ENCODE assay signal across 23 mouse cellular contexts in the genomic region with DNA sequence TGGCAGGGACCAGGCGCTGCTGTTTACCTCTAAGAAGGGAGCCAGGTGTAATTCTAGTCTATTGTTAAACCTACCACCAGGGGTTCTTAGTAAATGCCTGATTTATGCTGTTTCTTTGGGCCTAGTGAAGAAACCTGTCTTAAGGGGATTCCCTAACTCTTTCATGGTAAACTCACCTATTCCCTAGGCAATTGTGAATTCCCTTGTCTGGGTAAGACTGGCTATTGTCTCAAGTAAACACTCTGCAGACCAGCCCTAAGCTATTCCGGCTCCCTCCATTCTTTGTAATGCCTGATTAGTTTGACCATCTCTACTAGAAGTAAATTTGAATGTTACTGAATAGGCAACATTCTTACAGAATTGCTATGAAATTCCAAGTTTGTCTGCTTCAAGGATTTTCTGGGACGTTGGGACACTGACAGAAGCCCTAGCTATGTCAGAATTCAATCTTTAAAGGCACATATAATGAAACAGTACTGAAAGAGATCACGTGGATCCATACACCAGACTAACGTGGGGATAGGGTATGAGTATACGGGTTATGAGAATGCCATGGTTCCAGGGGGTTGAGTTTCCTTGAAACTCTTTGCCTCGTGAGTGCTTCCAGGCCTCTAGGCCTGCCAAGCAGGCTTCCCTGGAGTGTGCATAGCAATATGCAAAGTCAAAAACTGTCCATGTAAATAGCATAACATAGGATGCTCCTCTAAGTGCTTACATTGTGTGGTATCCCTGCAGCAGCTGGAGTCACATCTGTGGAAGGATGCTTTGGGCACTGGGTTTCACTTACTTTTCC.
DNase-seq lines count a peak whose midpoint lies in the region; ATAC-seq and TF ChIP-seq lines count a peak whose summit lies in the region.
"Had no signal": no experiment of that assay in that cellular context is flagged by ENCODE, and none has a peak within 500 bp of the region (broad histone marks: within the 10 kb centered on the region; RNA-seq: fewer than 3 reads in every experiment).

No protein-coding gene starts in this region.

- H3K27me3 ChIP-seq in heart, embryonic 12.5 days (replicated peaks) = no peaks in the 10 kb centered on the region
- H3K27me3 ChIP-seq in ES-Bruce4 (ENCODE audit: control insufficient read depth, insufficient read depth, low read length, poor library complexity, severe bottlenecking) = no peaks in the 10 kb centered on the region
- no peaks in the 10 kb centered on the region for H3K27me3 ChIP-seq in hindbrain, postnatal 0 days (ENCODE audit: insufficient read depth, low read length)
- H3K27me3 ChIP-seq: embryonic facial prominence, embryonic 13.5 days; forebrain, embryonic 13.5 days; forebrain, embryonic 15.5 days; Patski had no signal

- no peak for TF ChIP-seq CTCF in ES-Bruce4 (IDR thresholded peaks at IDR 0.05; ENCODE audit: low read depth, low read length)
- TF ChIP-seq CTCF in hindbrain, postnatal 0 days (IDR thresholded peaks at IDR 0.05; ENCODE audit: low read depth) = no peak

- DNase-seq in heart, adult 8-10 months (ENCODE audit: low spot score) = no peak
- DNase-seq in ES-CJ7 (ENCODE audit: low read depth, low spot score) (peak; percentile 68), R1 (ENCODE audit: low read depth, low spot score) (peak; percentile 93)
- DNase-seq in right cerebral cortex, postnatal 10 days (ENCODE audit: low spot score in 2 of 2) = no peak
- no peak for DNase-seq in hindbrain, postnatal 0 days (ENCODE audit: low spot score)
- DNase-seq in right cerebral cortex, adult 18-20 months = no peak
- DNase-seq: adrenal gland, adult 8-10 months; adrenal gland, postnatal 14 days; adrenal gland, postnatal 36 days; cerebellum, adult 11-12 months; cerebellum, adult 2 months; cerebellum, adult 9-10 months; cerebellum, postnatal 10 days; cerebellum, postnatal 25 days; forebrain, postnatal 0 days had no signal

- H3K4me1 ChIP-seq in heart, embryonic 12.5 days (replicated peaks) = peaks cover 6% of the 10 kb centered on the region
- H3K4me1 ChIP-seq in ES-Bruce4 (ENCODE audit: control insufficient read depth, insufficient read depth, low read length) = no peaks in the 10 kb centered on the region
- no peaks in the 10 kb centered on the region for H3K4me1 ChIP-seq in hindbrain, postnatal 0 days (ENCODE audit: insufficient read depth, low read length)
- H3K4me1 ChIP-seq: embryonic facial prominence, embryonic 13.5 days; forebrain, embryonic 13.5 days; forebrain, embryonic 15.5 days had no signal

- H3K36me3 ChIP-seq in heart, embryonic 12.5 days = no peaks in the 10 kb centered on the region
- H3K36me3 ChIP-seq in ES-Bruce4 (ENCODE audit: control insufficient read depth, insufficient read depth, low read length, poor library complexity, severe bottlenecking) = no peaks in the 10 kb centered on the region
- H3K36me3 ChIP-seq in hindbrain, postnatal 0 days (ENCODE audit: insufficient read depth, low read length) = no peaks in the 10 kb centered on the region
- H3K36me3 ChIP-seq: embryonic facial prominence, embryonic 13.5 days; forebrain, embryonic 15.5 days; G1E had no signal

- no peak for TF ChIP-seq EP300 in ES-Bruce4 (IDR thresholded peaks at IDR 0.05; ENCODE audit: insufficient read depth, low read depth, low read length)

- no peak overlapping the region for H3K4me2 ChIP-seq in heart, embryonic 12.5 days
- no peak overlapping the region for H3K4me2 ChIP-seq in hindbrain, postnatal 0 days (ENCODE audit: low read depth, low read length)
- H3K4me2 ChIP-seq: embryonic facial prominence, embryonic 13.5 days; forebrain, embryonic 13.5 days; forebrain, embryonic 15.5 days had no signal

- H3K27ac ChIP-seq in heart, embryonic 12.5 days (ENCODE audit: poor library complexity, severe bottlenecking) = peak overlapping the region; percentile 34; the same call in 1 of the 2 replicates
- H3K27ac ChIP-seq in ES-Bruce4 (ENCODE audit: insufficient read depth, low read length) = peak overlapping the region; percentile 65; the same call in 1 of the 2 replicates
- H3K27ac ChIP-seq in hindbrain, postnatal 0 days = no peak overlapping the region
- H3K27ac ChIP-seq: embryonic facial prominence, embryonic 13.5 days; forebrain, embryonic 13.5 days; forebrain, embryonic 15.5 days had no signal

- no peak overlapping the region for H3K9ac ChIP-seq in heart, embryonic 12.5 days
- H3K9ac ChIP-seq in ES-Bruce4 (ENCODE audit: low read depth, poor library complexity, severe bottlenecking) = no peak overlapping the region
- no peak overlapping the region for H3K9ac ChIP-seq in hindbrain, postnatal 0 days (replicated peaks; ENCODE audit: low read length)
- H3K9ac ChIP-seq: embryonic facial prominence, embryonic 13.5 days; forebrain, embryonic 13.5 days; forebrain, embryonic 15.5 days; forebrain, postnatal 0 days had no signal

- no peak for ATAC-seq in heart, embryonic 12.5 days (ENCODE audit: insufficient number of reproducible peaks, low FRiP score)
- ATAC-seq in hindbrain, postnatal 0 days = no peak
- ATAC-seq: activated CD4-positive, CD25-positive, alpha-beta regulatory T cell, adult 4 months; forebrain, embryonic 13.5 days; forebrain, embryonic 15.5 days; forebrain, postnatal 0 days; Patski had no signal

- 76% methylated on average over 7 of the region's 7 CpGs for whole genome bisulfite sequencing in heart, embryonic 12.5 days
- 80% methylated on average over 7 of the region's 7 CpGs for WGBS in hindbrain, postnatal 0 days

- no peak for TF ChIP-seq POLR2A in ES-Bruce4 (IDR thresholded peaks at IDR 0.05; ENCODE audit: insufficient read depth, low read length)

- H3K9me3 ChIP-seq in heart, embryonic 12.5 days (replicated peaks) = no peaks in the 10 kb centered on the region
- peaks cover 3% of the 10 kb centered on the region for H3K9me3 ChIP-seq in ES-Bruce4 (replicated peaks; ENCODE audit: control insufficient read depth, insufficient read depth, low read length, poor library complexity, severe bottlenecking)
- H3K9me3 ChIP-seq in hindbrain, postnatal 0 days (ENCODE audit: low read length) = no peaks in the 10 kb centered on the region
- H3K9me3 ChIP-seq: embryonic facial prominence, embryonic 13.5 days; forebrain, embryonic 13.5 days; forebrain, embryonic 15.5 days; G1E had no signal

- H3K4me3 ChIP-seq in heart, embryonic 12.5 days = no peak overlapping the region
- H3K4me3 ChIP-seq in ES-Bruce4 (ENCODE audit: low read depth, low read length) = no peak overlapping the region
- H3K4me3 ChIP-seq in hindbrain, postnatal 0 days (ENCODE audit: low read length) = no peak overlapping the region
- H3K4me3 ChIP-seq: embryonic facial prominence, embryonic 13.5 days; forebrain, embryonic 13.5 days; forebrain, embryonic 15.5 days had no signal

Comparison
In these comparisons a context has a peak if more than half of its experiments do, and no peak if none do; other contexts are left out.
1. DNase-seq: peak in ES-CJ7 (single experiment) and R1 (single experiment); none in heart, adult 8-10 months (single experiment), right cerebral cortex, postnatal 10 days (0 of 2), hindbrain, postnatal 0 days (single experiment) and right cerebral cortex, adult 18-20 months (single experiment).